Mouse (Mus musculus): ENCODE results near the gene Cntn5. TPM values are rescaled to one million over a fixed set of nuclear protein-coding genes. Genes with fewer than 3 reads are reported as not detected.

The Cntn5 gene
- polyA plus RNA-seq (2015; fragmentation: Nextera tagmentation; extraction: Ambion mirVana) = 15.9 and 17.1 TPM in 2 replicates

GRCm38 (mm10) chr9:10904616-10905363 is at the start of gene Cntn5:
Gene Cntn5 (minus strand): TSS chr9:10904775.

Small RNAs within 50 kb of the gene (microRNA-seq; reads per million reads assigned to microRNA genes)
- gene Gm24496 (not detected), gene Gm25086 (not detected), gene Gm26195 (not detected), gene Mir6237 (not detected)
